Mouse (Mus musculus) embryo, embryonic 11 days (tissue): ENCODE results near the gene Atg4c.

Source experiments
- DNase-seq: peaks from one replicate; pipeline ENCODE4 v3.0.0-alpha.2; 2015

Atg4c gene

DNA sequence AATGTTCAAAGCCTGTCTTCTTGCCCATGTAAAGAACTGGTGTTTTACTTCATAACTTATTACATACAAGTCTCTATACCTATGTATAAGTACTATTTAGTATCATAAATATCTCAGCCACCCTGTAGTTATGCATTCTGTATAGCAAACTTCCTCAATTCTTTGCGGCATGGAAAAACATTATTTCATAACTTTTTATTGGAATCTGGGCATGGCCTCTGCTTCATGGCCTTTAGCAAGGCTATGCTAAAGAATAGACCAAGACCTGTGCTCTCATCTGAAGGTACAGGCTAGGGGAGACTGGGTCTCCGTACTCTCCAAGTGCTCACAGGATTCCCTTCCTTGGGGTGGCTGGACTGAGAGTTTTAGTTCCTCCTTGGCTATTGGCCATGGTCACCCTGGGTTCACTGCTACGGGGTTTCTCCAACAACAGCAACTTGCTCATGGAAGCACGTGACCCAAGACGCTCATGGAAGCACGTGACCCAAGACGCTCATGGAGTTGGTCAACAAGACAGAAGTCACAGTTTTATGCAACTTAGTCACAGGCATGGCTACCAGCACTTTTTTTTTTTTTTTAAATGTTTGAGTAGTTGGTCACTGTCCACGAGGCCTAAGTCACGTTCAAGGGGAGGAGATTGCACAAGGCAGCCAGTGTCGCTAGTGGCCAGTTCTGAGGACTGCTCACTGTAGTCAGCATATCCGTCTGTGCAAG, 7.2 kb upstream of the Atg4c start:
- no peak for DNase-seq

DNA sequence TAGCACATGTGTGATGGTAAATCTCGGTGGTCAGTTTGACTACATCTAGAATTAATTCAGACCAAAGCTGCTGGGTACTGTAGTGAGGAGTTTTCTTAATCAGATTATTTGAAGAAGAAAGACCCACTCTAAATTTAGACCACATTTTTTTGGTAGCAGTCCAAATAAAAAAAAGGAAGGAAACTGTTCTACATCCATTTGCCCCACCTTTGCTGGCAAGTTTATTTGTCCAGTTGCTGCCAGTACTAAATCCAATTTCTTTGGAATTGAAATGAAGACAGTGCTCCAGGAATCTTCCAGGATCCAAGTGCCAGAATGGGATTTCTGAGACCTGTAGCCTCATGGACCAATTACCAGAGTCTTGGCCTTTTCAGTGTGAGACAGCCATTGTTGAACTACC, 1.1 kb upstream of the Atg4c start:
- no peak for DNase-seq

DNA sequence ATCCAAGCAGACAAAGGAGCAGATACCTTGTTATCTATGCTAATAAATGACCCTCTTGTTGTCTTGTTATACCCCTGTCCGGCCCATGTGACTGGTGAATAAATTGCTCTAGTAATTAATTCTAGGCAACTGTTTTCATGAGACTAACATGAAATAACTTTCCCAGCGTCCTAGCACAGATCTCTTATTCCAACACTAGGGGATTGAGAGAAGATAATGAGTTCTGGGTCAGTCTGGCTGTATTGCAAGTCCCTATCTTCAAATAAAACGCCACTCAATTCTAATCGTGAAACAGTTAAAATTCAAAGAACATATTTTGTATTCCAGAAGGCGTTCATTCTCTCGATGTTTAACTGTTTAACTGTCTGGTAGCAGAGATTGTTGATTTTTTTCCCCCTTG, 520 bp upstream of the Atg4c start:
- DNase-seq: no peak

DNA sequence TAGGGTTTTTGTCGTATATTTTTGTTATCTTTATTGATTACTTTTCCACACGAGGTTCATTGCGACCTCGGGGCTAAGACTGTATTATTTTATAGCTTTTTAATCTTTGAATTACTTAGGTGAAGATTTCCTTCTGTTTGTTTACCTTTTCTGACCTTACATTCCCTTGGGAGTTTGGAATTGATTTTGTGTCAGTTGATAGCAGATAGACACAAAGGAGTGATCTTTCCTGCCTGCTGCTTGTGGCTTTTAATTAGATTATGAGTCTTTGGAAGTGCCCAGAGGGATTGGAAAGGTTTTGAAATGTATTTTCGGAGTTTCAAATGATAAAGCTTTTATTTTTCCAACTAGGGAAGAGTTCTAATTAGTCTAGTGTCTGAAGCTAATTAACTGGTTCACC, 1.1 kb downstream of the Atg4c start:
- DNase-seq: peak; percentile 33

DNA sequence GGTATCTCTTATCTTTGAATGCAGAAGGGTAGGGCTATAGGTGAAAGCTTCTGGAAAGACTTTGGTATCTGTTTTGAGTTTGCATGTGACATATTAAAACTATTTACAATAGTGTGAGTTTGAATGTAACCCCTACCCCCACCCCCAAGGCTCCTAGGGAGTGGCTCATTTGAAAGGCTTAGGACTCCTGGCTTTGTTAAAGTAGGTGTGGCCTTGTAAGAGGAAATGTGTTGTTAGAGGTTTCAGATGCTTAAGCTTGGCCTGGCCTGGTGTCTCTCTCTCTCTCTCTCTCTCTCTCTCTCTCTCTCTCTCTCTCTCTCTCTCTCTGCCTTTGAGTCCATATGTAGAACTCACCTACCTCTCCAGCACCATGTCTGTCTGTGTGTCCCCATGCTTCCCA, 5.0 kb downstream of the Atg4c start:
- DNase-seq: no peak

DNA sequence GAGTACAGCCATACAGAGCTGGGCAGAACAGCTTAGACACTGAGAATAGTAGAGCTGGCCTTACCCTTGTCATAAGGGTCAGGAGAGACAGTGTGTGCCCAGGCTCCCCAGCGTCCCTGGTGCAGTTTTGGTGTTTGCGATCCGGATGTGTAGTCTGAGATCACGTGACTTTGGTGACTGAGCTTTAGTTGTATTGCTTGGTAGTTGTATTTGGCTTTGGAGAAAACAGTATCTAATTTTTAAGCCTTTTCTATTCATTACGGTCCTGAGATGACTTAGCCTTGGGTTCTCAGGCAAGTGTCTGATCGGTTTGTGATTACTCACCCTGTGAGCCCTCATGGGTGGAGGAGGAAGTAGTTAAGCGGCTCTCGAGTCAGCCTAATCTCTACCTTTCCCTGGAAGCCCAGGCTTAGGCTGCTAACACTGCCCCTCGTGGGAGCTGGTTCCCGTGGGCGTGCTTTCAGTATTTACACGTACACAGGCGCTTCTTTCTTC, 6.1 kb downstream of the Atg4c start:
- DNase-seq: no peak

DNA sequence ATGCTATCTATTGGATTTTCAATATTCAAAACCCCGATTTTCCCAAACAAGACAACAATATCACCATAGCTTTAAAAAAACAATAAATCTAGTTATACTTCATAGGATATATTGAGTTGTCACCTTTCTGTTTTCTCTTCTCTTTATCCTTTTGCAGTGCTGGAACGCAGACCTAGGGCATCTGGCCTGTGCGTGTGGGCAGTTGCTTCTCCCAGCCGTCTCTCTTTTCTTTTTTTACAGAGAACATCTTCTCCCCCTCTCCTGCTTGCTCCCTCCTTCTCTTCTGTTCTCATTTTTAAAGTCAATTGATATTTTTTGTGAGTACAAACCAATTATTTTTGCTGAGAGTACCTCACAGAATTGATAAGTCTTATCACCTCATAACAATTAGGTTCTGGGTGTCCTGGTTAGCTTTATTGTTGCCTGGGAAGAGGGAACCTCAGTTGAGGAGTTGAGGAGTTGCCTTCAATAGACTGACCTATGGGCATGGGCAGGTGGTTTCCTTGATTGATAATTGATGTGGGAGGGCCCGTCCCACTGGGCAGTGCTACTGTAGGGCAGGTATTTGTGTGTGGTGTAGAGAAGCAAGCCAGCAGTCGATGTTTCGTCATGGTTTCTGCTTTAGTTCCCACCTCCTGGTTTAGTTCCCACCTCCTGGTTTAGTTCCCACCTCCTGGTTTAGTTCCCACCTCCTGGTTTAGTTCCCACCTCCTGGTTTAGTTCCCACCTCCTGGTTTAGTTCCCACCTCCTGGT, 6.8 kb downstream of the Atg4c start:
- no peak for DNase-seq

DNA sequence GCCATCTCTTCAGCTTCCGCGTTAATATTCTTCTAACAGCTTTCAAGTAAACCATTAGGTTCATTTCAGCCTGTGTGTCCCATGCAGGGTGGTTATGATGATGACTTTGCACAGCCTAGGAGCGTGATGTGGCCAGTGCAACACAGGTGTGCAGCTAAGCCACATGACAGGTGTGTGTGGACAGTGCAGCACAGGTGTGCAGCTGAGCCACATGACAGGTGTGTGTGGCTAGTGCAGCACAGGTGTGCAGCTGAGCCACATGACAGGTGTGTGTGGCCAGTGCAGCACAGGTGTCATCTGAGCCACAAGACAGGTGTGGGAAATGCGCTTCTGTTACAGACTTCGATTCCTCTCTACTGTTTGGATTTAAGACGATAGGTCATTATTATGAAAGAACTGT, 12.0 kb downstream of the Atg4c start:
- no peak for DNase-seq

DNA sequence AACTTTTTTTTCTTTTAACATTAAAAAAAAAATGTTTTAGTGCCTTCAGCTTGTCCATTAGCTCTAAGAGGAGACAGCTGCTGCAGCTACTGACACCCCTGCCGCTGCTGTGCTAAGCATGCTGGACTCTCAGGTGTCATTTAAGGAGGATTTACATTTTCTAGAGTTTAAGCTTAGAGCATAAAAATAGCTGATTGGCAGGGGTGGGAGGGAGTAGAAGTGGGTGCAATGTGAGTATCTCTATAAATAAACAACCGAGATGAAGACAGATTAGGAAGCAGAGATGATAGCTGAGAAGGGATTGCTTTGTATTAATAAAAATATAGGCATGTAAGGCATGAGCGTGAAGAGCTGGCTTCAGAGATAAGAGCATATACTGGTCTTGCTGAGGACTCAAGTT, 12.6 kb downstream of the Atg4c start:
- DNase-seq: no peak

DNA sequence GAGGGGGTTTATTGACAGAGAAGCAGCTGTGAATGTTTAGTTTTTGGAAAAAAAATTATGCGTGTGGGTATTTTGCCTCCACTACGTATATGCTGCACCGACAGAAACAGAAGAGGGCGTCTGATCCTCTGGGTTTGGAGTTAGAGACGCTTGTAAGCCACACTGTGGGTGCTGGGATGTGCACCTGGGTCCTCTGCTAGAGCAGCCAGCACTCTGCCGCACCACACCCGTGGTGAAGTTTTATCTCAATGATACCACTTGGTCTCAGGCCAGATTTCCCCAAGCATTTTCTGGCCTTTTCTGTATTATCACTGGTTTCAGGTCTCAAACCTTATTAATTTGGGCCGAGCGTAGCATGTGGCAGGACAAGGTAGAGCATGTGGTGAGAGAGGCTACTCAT, 16.4 kb downstream of the Atg4c start:
- no peak for DNase-seq

DNA sequence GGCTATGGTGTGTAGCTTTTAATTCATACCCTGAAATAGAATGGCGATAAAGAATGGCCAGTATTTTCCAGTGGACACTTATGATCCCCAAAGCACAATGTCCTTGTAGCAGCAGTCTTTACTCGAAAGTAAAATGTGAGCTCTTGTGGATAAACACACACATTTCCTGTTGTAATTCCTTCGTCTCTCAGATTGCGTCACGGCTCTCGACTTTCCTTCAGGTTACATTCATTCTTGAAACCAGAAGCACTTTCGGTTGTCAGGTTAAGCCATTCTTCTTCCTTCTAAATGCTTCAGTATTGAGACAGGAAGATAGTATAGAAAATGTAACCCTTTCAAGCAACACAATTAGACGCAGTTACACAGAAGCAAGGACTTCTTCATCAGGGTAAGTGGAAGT, 17.9 kb downstream of the Atg4c start:
- DNase-seq: no peak

DNA sequence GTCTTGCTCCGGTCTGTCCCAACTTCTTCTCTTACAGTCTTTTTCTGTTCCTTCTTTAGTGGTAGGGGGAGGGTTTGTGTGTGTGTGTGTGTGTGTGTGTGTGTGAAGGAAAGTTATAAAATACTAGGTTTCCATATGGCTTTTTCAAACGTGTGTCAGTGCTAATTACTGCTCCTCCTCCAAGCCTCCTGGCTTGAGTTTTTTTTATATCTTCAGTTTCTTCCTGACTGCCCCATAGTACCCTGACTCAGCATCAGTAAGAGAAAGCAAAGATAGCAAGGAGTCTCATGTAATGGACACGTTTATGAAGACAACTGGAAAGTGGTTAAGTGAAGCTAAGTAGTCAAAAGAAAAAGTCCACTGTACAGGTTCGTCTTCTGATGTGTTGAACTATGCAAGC, 19.4 kb downstream of the Atg4c start:
- DNase-seq: no peak

DNA sequence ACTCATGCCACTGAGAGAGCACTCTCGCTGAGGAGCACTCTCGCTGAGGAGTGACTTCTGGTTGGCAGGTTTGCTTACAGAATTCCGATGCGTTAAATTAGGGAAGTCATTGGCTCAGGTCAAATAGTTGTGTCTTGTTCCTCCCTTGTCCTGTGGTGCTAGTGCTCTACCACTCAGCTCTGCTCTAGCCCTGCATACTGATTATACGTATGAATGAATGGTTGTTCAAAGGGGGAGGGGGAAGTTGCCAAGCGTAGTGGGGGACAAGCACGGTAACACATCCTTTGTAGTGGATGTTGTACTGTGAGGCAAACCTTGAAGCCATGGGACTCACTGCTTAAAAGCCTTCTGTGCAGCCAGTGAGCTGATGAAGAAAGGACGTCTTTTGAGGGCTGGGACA, 28.5 kb downstream of the Atg4c start:
- DNase-seq: no peak

DNA sequence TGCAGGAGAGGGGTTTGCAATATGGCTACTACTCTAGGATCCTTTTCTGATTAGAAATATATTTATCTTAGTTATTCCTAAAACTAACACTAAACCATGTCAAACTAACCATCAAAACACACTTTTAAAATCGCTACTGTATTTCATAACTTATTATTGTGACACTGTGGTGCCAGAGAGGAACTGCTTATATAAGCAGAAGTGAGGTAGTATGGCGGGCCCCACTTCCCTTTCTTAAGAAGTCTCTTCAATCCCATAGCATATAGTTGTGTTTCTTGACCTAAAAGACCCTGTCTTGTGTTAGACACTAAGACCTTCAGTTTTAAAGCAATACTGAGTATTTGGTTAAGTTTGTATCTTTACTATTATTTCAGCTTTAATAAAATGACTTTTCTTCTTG, 31.1 kb downstream of the Atg4c start:
- no peak for DNase-seq

DNA sequence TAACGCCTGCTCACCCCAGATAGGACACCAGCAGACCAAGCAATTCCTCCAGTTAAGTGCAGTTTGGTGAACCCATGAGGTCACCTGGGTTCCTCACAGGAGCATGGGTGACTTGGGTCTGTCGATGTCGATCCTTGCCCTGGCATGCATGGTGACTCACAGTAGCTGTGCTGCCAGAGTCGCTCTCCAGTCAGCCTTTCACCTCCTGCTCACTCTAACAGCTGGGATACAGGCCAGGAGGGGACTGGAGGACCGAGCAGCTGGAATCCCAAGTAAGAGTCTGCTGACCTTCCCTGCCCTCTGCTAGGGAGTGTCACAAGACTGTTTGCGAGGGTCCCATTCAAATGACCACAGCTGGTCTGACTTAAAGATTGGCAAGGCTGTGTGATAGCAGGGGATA, 33.5 kb downstream of the Atg4c start:
- no peak for DNase-seq

DNA sequence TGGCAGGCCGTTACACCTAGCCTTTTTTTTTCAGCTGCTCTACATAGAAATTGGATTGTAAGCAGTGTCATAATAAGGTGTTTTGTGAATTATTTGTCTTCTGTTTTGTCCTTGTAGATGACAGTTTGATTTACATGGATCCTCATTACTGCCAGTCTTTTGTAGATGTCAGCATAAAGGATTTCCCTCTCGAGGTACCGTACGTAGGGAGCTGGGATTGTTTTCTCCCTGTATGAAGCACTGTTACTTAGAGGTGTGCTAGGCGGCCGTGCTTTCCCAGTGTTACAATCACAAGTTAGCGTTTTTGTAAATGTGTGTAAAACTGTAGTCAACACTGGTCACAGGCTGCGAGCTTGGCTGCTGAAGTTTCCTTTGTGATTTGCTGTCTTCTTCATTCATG, 35.6 kb downstream of the Atg4c start:
- DNase-seq: no peak

DNA sequence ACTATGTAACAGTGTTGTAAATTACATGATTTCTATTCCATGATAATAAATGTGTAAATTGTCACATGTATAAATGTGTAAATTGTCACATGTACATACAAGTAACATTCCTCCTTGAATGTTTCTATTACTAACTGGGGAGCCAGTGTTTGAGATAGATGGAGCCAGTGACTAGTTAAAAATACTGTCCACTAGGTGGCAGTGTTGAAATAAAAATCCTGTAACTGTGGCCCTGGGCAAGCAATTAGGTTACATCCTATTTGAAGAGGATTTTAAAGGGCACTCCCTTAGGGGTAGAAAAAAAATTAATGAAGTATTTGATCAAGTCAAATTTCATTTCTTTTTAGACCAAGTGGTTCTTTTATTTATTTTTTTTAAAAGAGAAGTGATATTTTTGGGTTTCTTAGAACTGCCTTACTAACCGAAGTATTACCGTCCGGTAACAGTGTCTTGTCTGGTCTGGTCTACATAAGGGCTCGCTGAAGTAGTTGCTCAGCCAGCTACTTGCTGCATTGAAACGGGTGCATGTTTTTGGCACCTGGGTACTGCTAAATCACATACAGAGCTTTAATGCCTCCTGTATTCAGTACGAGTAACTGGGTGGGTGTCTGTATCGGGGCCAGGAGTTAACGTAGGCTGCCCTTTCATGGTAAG, 41.6 kb downstream of the Atg4c start:
- peak; percentile 81 for DNase-seq

DNA sequence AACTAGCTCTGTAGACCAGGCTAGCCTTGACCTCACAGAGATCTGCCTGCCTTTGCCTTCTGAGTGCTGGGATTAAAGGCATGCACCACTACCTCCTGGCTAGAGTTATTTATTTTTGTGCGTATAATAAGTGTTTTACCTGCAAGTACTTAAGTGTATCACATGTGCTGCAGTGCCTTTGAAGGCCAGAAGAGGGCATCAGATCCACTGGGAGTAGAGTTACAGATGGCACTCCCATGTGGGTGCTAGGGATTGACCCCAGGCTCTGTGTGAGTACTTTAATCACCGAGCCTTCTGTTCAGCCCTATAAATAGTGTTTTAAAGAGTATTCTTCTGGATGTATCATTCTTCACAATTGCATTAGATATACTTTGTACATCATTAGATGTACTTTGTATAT, 44.6 kb downstream of the Atg4c start:
- no peak for DNase-seq

DNA sequence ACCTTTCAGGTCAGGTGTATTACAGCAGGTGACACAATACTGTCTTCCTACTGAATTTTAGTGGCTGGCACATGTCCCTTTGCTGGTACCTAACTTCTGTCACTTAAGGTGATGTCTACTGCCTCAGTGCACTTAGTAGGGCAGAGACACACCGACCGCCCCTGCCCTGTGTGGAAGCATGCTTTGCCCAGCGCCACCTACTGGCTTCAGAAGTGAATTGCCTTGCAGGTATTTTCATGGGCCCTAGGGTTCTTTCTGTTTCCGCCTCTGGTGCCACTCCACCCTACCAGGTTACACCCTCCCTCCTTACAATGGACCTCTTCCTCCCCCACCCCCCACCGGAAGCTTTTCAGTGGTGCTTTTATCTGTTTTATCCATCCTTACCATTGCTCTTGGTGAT, 47.9 kb downstream of the Atg4c start:
- no peak for DNase-seq

DNA sequence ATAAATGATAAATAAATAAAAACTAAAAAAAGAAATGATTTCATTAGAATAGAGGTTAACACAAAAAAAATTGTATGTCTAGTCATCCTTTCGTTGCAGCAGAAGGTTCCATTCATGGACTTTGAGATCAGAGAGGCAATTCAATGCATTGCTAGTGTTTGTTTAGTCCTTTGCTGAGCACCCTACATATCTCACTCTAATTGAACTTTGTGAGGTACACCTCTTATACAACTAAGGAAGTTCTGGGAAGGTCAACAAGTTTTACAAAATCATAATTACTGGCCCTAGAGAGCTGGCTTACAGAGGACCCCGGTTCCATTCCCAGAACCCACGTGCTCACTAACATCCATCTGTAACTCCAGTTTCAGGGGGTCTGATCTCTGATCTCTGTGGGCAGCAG, 55.6 kb downstream of the Atg4c start:
- DNase-seq: no peak

DNA sequence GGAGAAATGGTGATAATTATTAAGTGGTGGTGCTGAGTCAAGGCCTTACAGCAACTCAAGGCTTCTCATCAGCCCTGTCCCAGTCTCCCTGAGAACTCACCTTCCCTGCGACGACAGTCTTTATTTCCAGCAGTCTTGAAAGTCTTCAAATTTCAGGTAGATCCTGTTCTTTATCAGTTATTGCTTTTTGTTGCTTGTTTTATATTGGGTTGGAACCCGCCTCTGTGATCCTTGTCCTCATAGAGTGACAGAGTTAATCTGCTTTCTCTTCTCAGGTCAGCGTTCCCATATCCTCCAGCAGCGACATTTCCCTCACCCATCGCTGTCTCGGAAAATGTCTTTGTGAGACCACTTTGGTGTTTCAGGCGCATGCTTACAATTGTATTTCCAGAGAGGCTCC, 56.1 kb downstream of the Atg4c start:
- no peak for DNase-seq

DNA sequence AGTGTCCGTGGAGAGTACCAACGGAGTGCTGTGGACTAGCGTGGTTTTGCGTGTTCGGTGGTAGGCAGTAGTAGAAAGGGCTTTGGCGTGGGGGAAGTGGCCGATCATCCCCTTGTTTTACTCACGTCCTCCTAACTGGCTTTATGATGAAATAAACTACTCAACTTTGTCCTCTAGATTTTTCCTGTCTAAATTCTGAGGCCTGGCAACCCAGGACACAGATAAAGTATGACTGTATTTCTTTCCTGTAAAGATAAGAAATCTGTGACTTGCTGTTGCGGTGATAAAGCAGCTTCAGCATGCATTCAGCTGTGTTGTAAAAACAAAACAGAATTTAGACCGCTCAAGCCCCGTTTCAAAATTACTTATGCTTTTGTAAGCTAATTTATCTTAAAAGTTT, 59.2 kb downstream of the Atg4c start:
- no peak for DNase-seq

DNA sequence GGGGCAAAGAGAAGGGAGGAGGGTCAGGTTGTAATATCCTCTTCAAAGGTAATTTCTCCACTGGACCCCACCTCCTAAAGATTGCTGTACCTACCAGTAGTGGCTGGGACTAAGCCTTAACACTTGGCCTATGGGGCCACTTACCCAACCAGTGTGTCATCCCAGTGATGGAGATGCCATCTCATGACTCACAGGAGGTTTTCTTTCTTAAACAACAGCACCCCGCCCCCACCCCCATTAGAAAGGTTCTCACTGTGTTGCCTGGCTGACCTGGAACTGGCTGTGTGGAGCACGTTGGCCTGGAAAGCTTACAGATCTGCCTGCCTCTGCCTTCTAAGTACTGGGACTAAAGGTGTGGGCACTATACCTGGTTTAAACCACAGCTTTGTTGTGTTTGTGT, 69.5 kb downstream of the Atg4c start:
- DNase-seq: no peak

DNA sequence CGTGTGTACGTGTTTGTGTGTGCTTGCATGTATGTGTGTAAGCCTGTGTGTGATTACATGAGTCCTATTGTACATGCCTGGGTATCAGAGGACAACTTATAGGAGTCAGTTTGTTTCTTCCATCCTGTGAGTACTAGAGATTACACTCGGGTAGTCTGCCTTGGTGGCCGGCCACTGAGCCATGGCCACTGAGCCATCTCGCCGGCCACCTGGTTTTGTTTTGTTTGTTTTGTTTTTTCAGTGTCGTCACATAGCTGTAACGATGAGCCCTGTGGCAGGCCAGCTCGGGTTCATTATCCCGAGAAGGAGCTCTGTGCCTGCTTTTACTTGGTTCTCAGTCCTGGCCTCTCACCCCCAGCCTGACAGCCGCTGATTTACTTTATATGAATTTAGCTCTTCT, 69.9 kb downstream of the Atg4c start:
- DNase-seq: no peak
